Mouse (Mus musculus) left cerebral cortex, adult 2 months (tissue): ENCODE data around the gene Sppl2b. TPM values are rescaled to one million over a fixed set of nuclear protein-coding genes. Genes with fewer than 3 reads are reported as not detected.

Experiments
- DNase-seq, 2 experiments: peaks; one replicate each; pipeline ENCODE4 v3.0.0; 2021 to 2022; ENCODE audit warnings: low spot score in 2 of 2, mixed read lengths in 1 of 2; ENCODE audit errors: extremely low spot score in 1 of 2
- H3K27ac ChIP-seq: fragments of 200-600 bp; 2 replicates; pipeline ENCODE4 v1.8.1; 2022
- H3K4me3 ChIP-seq: fragments of 200-600 bp; 2 replicates; pipeline ENCODE4 v1.8.1; 2022
- CTCF ChIP-seq: fragments of 200-600 bp; IDR thresholded peaks from 2 replicates; pipeline ENCODE4 v1.8.1; 2022; ENCODE audit warnings: antibody characterized with exemption, mild to moderate bottlenecking, moderate library complexity
- intact Hi-C: fragments of 180-260 bp; cut with DNase I; formaldehyde crosslinking; loops from one replicate; pipeline ENCODE4 v1.15.1; 2025
- total RNA-seq, 2 experiments: library from RNA; stranded (reverse); gene quantifications; 2 replicates each; pipeline ENCODE4 v1.2.3; 2021

The Sppl2b gene
- total RNA-seq, 2 experiments from 2014 or later: 55.6 to 62.5 TPM

DNA sequence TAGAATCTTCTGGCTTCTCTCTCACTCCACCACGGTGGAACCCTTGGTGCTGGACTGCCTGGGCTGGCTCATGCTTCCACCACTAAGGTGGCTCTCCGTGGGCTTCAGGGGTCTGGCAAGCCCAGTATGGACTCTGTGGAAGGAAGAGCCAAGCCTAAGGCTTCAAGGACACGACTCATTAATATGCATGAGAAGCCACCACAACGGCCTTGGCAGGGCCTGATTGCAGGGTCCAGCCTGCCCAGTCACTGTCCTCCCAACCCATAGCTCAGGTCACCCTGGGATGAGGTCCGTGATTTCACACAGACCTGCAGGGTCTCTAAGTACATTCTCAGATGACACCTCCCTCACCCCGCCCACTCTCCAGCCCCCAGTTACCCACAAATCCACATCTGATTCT lies 15.2 kb upstream of the Sppl2b start:
- no peak overlapping the region for H3K27ac ChIP-seq
- intact Hi-C loops: no loop called here
- no peak for TF ChIP-seq CTCF
- DNase-seq: no peak
- no peak overlapping the region for H3K4me3 ChIP-seq

DNA sequence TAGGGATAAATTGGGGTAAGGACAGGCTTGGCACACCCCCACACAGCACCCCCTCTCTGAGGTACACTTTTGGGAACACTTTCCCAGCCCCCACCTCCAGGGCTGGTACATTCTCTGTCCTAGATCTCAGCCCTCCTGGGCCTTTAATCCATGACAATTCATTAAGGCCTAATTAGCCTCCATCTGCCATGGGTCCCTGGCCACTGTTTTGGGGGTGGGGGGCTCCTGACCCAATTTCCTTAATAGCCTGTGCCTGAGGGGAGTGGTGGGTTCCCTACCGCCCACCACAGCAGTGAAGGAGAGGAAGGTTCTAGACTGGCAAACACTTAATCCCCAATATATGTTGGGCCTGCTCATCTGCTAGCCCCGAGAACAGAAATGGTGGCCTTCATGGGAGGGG lies 13.4 kb upstream of the Sppl2b start:
- peak overlapping the region; percentile 56; the same call in 1 of the 2 replicates for H3K27ac ChIP-seq
- no peak for TF ChIP-seq CTCF
- intact Hi-C loops: no loop called here
- no peak for DNase-seq
- H3K4me3 ChIP-seq: no peak overlapping the region

DNA sequence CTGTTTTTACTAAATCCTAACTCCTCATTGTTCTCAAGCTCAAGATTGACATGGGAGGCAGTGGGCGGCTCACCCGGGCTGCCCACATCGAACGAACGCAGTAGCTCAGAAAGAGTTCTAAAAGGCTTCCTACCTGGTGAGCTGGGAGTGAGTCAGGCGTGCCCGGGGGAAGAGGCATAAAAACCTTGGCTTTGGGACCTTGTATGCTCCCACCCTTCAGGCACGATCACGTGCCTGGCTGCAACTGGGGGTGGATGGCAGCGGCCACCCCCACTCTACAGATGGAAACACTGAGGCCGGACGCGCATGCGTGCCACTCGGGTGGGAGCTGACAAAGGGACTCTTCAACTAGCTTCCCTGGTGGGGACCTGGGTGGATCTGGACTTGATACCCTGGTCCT lies 12.7 kb upstream of the Sppl2b start:
- H3K4me3 ChIP-seq: peak overlapping the region; percentile 60
- DNase-seq: peak; percentile 58 to 60

DNA sequence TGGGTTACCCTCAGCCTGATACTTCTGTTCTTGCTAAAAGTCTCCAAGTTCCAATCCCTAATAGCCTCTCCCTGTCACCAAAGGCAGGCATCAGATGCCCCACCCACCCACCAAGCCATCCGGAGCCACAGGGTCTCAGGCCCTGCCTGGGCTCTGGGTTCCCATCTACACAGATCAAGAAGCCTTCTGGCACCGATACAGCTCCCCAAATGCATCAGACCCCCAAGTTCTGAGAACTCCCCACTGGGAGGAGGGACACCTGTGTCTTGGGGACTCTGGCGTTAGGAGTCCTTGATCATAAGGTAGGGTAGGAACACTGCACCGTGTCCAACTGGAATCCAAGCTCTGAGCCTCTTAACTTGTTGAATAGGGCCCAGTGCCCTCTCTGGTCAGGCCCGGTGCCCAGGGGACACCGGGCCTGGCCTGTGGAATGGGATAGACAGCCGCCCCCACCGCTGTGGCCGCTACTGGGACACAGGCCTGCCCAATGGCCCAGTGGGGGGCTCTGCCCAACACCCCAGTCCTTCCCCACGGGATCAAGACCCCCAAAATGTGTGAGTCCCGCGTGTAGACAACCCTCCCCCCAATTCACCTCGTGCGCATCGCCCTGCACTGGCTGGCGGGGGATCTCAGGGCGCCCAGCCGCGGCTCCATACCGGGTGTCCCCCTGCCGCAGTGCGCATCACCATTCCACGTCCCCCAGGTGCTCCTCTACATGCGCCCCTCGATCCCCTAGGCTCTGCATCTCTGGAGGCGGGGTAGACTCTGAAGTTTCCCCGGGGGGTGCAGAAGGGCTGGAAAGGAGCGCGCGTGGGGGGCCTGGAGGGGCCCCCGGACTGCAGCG lies 11.8 kb upstream of the Sppl2b start:
- TF ChIP-seq CTCF: no peak
- intact Hi-C loops: no loop called here
- peak overlapping the region; percentile 84 for H3K27ac ChIP-seq

More for the DNA sequence above, 12.7 kb upstream of the Sppl2b start:
- peak overlapping the region; percentile 84; the same call in 1 of the 2 replicates for H3K27ac ChIP-seq
- intact Hi-C loops: no loop called here
- no peak for TF ChIP-seq CTCF

DNA sequence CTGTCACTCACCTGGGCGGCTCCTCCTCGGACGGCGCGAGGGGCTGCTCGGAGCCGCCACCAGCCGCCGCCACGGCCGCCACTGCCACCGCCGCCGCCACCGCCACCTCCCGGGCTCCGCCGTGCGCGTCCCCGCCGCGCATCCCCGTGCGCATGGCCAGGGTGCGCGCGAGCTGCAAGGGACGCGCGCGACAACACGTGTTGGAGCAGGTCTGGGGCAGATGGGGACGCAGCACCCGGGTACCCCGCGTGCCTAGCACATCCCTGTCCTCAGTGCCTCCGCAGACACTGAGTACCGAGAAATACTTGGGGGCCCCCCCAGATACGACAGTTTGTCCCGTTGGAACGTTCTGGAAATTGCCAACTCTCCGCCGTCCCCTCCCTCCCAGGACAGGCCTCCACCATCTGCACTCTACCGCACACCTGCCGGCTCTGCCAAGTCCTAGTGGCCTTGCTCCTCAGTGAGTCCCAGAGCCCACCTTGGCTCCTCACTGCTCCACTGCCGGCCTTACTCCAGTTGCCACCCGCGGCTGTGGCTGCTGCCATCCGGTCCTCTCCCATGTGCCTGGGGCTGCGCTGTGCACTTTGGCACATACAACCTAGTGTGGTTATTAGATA lies 11.0 kb upstream of the Sppl2b start, which contains the start of gene Lingo3:
Lingo3 (minus strand) TSS at position 109 of the 617 bp plus-strand sequence.
- Histone ChIP-seq H3K27ac (peak within 1 kb of the TSS; percentile 84), H3K4me3 (peak within 1 kb of the TSS; percentile 60)
- DNase-seq: peak; percentile 71 to 74
- TF ChIP-seq CTCF: no peak
- intact Hi-C loops: no loop called here

More for the DNA sequence above, 11.8 kb upstream of the Sppl2b start:
- DNase-seq: no peak
- peak overlapping the region; percentile 60 for H3K4me3 ChIP-seq

DNA sequence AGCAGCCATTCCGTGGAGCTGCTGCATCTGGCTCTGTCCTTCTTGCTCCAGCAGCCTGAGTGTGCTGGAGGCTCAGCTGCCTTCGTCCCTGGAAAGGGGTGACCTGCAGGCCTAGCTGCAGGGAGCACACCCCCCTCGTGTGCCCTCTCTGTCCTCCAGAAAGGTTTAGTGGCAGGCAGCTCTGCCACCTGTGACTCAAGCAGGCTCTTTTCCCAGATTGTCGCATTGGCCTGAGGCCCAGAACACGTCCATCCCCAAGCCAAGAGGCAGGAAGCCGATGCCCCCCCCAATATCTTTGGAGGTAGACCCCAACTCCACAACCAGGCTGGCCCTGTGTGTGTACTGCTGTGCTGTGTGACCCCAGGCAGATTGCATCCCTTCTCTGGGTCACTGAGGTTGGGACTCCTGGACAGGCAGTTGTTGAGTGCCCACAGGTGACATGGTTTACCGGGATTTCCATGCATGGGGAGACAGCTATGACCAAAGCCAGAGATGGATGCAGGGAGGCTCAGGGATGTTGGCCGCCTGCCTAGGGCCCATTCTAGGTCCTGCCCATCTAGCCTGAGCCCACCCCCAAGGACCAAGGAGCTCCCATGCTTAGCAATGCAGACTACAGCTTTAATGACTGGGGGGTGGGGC lies 9.9 kb upstream of the Sppl2b start:
- Histone ChIP-seq H3K4me3 (no peak overlapping the region), H3K27ac (no peak overlapping the region; the same call in 1 of the 2 replicates)
- intact Hi-C loops: no loop called here
- no peak for TF ChIP-seq CTCF
- no peak for DNase-seq

DNA sequence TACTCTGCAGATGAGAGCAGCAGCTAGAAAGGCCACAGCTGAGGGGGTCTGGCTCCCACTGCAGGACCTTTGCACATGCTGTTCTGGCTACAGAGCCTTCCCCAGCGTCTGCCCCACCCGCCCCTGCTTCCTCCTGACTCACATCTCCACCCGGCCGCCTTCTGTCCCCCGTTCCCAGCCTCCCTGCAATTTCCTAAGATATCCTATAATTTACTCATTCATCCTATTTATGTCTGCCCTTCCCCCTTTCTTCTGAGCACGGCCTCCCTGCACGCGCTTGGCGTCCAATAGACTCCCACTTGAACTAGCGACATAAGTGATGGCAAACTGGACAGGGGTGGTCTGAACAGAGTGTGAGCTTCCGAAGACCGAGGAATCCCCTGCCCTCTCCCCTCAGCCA lies 9.3 kb upstream of the Sppl2b start:
- intact Hi-C loops: no loop called here
- no peak overlapping the region for H3K27ac ChIP-seq
- no peak overlapping the region for H3K4me3 ChIP-seq
- TF ChIP-seq CTCF: no peak
- DNase-seq: peak; percentile 52 to 55

DNA sequence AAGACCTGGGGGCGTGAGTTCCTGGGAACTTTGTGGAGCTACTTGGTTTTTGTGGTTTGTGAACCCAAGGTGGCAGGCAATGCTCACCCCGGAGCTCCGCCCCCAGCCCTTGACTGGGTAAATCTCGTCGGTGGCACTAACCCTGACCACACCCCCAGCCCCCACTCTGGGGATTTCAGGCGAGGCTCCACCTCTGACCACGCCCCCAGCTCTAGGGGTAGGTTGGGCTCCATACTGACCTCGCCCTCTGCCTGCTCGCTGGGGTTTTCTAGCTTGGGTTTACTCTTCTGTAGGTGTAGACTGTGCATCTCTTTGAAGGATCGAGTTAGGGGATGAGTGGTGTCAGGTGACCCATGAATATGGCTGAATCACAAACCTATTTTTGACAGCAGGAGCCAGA lies 6.5 kb upstream of the Sppl2b start:
- no peak for TF ChIP-seq CTCF

DNA sequence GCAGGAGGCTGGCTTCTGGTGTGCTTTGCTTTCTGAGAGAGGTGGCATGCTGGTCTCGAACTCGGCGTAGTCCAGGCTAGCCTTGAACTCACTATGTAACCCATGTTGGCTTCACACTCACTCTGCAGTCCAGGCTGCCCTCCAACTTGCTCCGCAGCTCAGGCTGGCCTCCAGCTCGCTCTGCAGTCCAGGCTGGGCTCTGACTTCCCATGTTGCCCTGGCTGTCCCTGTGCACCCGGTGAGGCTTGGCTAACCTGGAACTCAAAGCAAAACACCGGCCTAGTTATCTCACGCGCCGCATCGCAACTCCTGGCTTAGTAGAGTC lies 636 bp downstream of the Sppl2b start:
- no peak for DNase-seq
- intact Hi-C loops: loop anchor here (1.0 kb wide), 1 partner anchor 29 kb away; the partner anchor contains the start of gene Oaz1
- no peak for TF ChIP-seq CTCF
- Histone ChIP-seq H3K4me3 (peak overlapping the region; percentile 98), H3K27ac (peak overlapping the region; percentile 82)

More for the DNA sequence above, 6.5 kb upstream of the Sppl2b start:
- H3K4me3 ChIP-seq: no peak overlapping the region
- no peak for DNase-seq
- H3K27ac ChIP-seq: no peak overlapping the region
- intact Hi-C loops: no loop called here

DNA sequence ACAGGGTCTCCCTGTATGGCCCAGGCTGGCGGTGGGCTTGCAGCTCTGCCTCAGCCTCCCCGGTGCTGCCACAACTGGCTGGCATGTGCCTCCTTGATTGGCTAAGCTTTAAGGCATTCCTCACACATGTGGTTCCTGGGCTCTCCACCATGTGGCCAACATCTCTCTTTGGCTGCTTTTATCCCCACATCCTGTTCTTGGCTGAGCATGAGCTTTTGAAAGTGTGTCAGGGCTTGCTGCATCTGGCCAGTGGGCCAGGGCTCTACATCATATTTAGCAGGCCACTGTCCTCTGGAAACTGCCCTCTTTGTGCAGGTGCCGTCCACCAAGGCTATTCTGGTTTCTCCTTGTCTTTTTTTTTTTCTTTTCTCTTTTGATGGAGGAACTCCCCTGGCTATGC lies 1.2 kb downstream of the Sppl2b start:
- Histone ChIP-seq H3K27ac (peak overlapping the region; percentile 82; the same call in 1 of the 2 replicates), H3K4me3 (peak overlapping the region; percentile 98)
- intact Hi-C loops: no loop called here
- DNase-seq: no peak
- peak; percentile 16; the same call in 1 of the 2 replicates for TF ChIP-seq CTCF

DNA sequence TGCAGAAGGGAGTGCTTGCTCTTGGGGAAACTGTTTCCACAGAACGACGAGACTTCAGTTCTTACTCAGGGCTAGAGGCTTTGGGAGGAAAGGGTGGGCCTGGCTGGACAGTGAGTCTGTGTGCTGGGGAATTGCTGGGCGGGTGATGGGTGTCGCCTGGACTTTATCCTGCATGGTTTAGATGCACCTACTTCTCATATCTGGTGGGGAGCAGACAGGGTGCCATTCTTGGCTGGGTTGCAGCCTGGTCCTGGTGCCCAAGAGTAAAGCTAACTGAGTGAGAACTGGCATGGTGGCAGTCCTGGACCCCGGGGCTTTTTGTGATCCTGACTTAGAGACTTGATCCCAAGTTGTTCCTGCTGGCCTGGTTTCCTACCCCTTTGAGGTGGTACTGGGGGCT lies 1.8 kb downstream of the Sppl2b start:
- 0 out of 2 replicates have a peak overlapping the region, but pooled peaks have one; percentile 6 for H3K4me3 ChIP-seq
- intact Hi-C loops: no loop called here
- no peak for DNase-seq
- peak overlapping the region; percentile 37; the same call in 1 of the 2 replicates for H3K27ac ChIP-seq
- no peak for TF ChIP-seq CTCF

DNA sequence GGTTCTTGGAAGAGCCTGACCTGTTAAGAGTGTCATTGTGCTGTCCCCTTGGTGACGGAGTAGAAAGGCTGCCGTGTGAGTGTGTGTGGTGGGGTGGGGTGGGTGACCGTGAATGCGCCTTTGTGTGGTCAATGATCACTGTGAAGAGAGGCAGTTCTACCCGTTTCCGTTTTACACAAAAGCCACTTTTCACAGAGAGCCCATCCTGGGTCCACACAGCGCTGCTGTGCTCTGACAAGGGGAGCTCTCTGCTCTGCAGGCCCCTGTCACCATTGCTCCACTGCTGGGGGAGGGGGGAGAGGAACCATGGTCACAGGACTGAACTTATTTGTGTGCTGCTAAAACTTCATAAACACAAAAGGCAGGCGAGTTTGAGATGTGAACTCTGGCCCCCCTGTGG lies 2.3 kb downstream of the Sppl2b start:
- intact Hi-C loops: no loop called here
- Histone ChIP-seq H3K27ac (peak overlapping the region; percentile 66), H3K4me3 (no peak overlapping the region)
- no peak for TF ChIP-seq CTCF
- peak in 1 of 2 experiments; percentile 30 for DNase-seq
